Mouse (Mus musculus) myocyte (in vitro differentiated cells): ENCODE results near the gene Pitpna. TPM values are rescaled to one million over a fixed set of nuclear protein-coding genes. Genes with fewer than 3 reads are reported as not detected.

Experiments
- H3K27me3 ChIP-seq: one replicate; pipeline ENCODE4 v1.6.1; 2011; ENCODE audit not compliant: control insufficient read depth, insufficient read depth, insufficient read length
- H3K36me3 ChIP-seq: one replicate; pipeline ENCODE4 v1.6.1; 2011; ENCODE audit not compliant: control insufficient read depth, insufficient read depth
- H3K4me2 ChIP-seq: one replicate; pipeline ENCODE4 v1.6.1; 2011; ENCODE audit warnings: low read depth, control low read depth
- H3K4me3 ChIP-seq: one replicate; pipeline ENCODE4 v1.5.1; 2011; ENCODE audit warnings: mild to moderate bottlenecking, control low read depth, moderate library complexity
- H3K79me2 ChIP-seq: one replicate; pipeline ENCODE4 v1.6.1; 2011; ENCODE audit not compliant: control insufficient read depth, insufficient read depth
- H3ac ChIP-seq: one replicate; pipeline ENCODE4 v1.6.1; 2011; ENCODE audit not compliant: control insufficient read depth, insufficient read length
- CEBPB ChIP-seq: IDR thresholded peaks from 2 replicates; pipeline ENCODE4 v1.6.1; 2011; ENCODE audit warnings: mild to moderate bottlenecking, moderate library complexity; ENCODE audit not compliant: poor library complexity, insufficient read depth, severe bottlenecking
- E2F4 ChIP-seq: IDR thresholded peaks from one replicate; pipeline ENCODE4 v1.6.1; 2011; ENCODE audit warnings: mild to moderate bottlenecking, control low read depth, moderate library complexity; ENCODE audit not compliant: insufficient read depth
- MAX ChIP-seq: IDR thresholded peaks from one replicate; pipeline ENCODE4 v1.6.1; 2011; ENCODE audit warnings: low read depth, mild to moderate bottlenecking, control low read depth
- MYOD1 ChIP-seq, 3 experiments: IDR thresholded peaks; one replicate each; pipeline ENCODE4 v1.6.1; 2011; ENCODE audit warnings: control low read depth in 2 of 3, low read depth in 2 of 3, mild to moderate bottlenecking in 2 of 3, moderate library complexity in 1 of 3; ENCODE audit not compliant: insufficient read length in 2 of 3, control insufficient read depth in 1 of 3
- MYOG ChIP-seq, 3 experiments: IDR thresholded peaks; one replicate each; pipeline ENCODE4 v1.6.1; 2011; ENCODE audit warnings: control low read depth in 2 of 3, low read depth in 2 of 3, mild to moderate bottlenecking in 2 of 3; ENCODE audit not compliant: insufficient read length in 2 of 3, control insufficient read depth in 1 of 3, insufficient read depth in 1 of 3
- POLR2A ChIP-seq: IDR thresholded peaks from one replicate; pipeline ENCODE4 v1.6.1; 2011; ENCODE audit warnings: low read depth, mild to moderate bottlenecking, control low read depth, moderate library complexity; ENCODE audit not compliant: insufficient read length
- POLR2AphosphoS2 ChIP-seq: IDR thresholded peaks from one replicate; pipeline ENCODE4 v1.6.1; 2011; ENCODE audit warnings: low read depth, control low read depth; ENCODE audit not compliant: insufficient read length
- REST ChIP-seq: IDR thresholded peaks from one replicate; pipeline ENCODE4 v1.6.1; 2011; ENCODE audit warnings: mild to moderate bottlenecking, control low read depth, moderate library complexity; ENCODE audit not compliant: insufficient read depth, insufficient read length
- SRF ChIP-seq: IDR thresholded peaks from one replicate; pipeline ENCODE4 v1.6.1; 2011; ENCODE audit warnings: low read depth; ENCODE audit not compliant: control insufficient read depth, insufficient read length
- TCF12 ChIP-seq: IDR thresholded peaks from one replicate; pipeline ENCODE4 v1.6.1; 2011; ENCODE audit warnings: mild to moderate bottlenecking, control low read depth; ENCODE audit not compliant: poor library complexity, insufficient read depth, severe bottlenecking
- TCF3 ChIP-seq: IDR thresholded peaks from one replicate; pipeline ENCODE4 v1.6.1; 2011; ENCODE audit warnings: low read depth, control low read depth; ENCODE audit not compliant: insufficient read length
- USF1 ChIP-seq: IDR thresholded peaks from one replicate; pipeline ENCODE4 v1.6.1; 2011; ENCODE audit warnings: low read depth, mild to moderate bottlenecking, control low read depth, moderate library complexity
- polyA plus RNA-seq: library from polyadenylated mRNA; unstranded; fragments of >200 nt; fragmentation: generic; extraction: Trizol; gene quantifications from one replicate; pipeline ENCODE4 v1.2.1, GENCODE M21; 2012; ENCODE audit warnings: missing spikeins

The Pitpna gene
- polyA plus RNA-seq, 1 experiment = 125 TPM

DNA sequence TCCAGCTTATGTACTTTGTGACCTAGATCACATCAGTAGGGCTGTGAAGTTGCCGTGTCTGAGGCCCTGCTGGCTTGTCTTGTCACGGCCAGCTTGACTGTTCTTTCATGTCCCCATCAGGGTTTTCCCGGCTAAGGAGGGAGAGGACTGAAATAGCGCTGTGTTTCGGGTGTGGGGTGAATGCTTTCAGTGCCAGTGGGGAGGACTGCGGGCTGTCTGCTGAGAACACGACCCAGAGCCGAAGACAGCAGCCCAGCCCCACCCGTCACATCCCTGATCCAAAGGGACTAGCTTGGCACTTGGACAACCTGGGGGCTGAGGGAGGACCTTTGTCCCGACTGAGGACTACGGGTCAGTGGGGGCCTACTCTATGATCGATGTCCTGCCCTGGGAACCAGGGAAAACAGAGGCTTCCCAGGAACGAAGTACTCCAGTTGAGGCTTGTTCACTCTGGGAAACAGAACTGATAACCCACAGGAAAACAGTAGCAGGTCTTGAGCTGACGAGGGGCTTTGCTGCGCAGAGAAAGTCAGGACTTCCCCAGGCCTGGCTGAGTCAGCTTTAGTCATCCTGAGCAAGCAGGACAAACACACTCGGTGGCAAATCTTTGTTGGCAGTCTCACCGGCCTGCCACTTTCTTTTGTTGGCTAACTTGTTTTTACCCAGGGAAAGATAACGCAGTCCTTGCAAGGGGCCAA lies 23.9 kb upstream of the Pitpna start:
- Histone ChIP-seq H3K4me2 (peak overlapping the region; percentile 71), H3ac (no peak overlapping the region), H3K4me3 (no peak overlapping the region), H3K36me3 (no peaks in the 10 kb centered on the region), H3K79me2 (no peaks in the 10 kb centered on the region), H3K27me3 (no peaks in the 10 kb centered on the region)
- TF ChIP-seq TCF3 (no peak), E2F4 (no peak), MYOD1 (IDR thresholded peaks at IDR 0.05; ENCODE audit: control insufficient read depth in 1 of 3, insufficient read length in 2 of 3, low read depth in 2 of 3) (peak in 1 of 3 experiments; percentile 4)

- TF ChIP-seq TCF3 = no peak
- no peak for TF ChIP-seq CEBPB
- TF ChIP-seq POLR2AphosphoS2 = no peak
- no peak for TF ChIP-seq MYOD1 (IDR thresholded peaks at IDR 0.05; ENCODE audit: control insufficient read depth in 1 of 3, insufficient read length in 2 of 3, low read depth in 2 of 3)
- TF ChIP-seq TCF12 = no peak
- no peak for TF ChIP-seq POLR2A
- TF ChIP-seq REST = no peak
- no peak for TF ChIP-seq SRF
- TF ChIP-seq MYOG (IDR thresholded peaks at IDR 0.05; ENCODE audit: control insufficient read depth in 1 of 3, insufficient read depth in 1 of 3, insufficient read length in 2 of 3, low read depth in 2 of 3) = no peak
- H3K27me3 ChIP-seq = no peaks in the 10 kb centered on the region
- H3K36me3 ChIP-seq = no peaks in the 10 kb centered on the region
- no peak overlapping the region for H3K4me3 ChIP-seq
- no peak overlapping the region for H3ac ChIP-seq
- no peaks in the 10 kb centered on the region for H3K79me2 ChIP-seq
- no peak overlapping the region for H3K4me2 ChIP-seq
These were observed 22.0 kb upstream of the Pitpna start for GRCm38 (mm10) chr11:75565849-75566248.

DNA sequence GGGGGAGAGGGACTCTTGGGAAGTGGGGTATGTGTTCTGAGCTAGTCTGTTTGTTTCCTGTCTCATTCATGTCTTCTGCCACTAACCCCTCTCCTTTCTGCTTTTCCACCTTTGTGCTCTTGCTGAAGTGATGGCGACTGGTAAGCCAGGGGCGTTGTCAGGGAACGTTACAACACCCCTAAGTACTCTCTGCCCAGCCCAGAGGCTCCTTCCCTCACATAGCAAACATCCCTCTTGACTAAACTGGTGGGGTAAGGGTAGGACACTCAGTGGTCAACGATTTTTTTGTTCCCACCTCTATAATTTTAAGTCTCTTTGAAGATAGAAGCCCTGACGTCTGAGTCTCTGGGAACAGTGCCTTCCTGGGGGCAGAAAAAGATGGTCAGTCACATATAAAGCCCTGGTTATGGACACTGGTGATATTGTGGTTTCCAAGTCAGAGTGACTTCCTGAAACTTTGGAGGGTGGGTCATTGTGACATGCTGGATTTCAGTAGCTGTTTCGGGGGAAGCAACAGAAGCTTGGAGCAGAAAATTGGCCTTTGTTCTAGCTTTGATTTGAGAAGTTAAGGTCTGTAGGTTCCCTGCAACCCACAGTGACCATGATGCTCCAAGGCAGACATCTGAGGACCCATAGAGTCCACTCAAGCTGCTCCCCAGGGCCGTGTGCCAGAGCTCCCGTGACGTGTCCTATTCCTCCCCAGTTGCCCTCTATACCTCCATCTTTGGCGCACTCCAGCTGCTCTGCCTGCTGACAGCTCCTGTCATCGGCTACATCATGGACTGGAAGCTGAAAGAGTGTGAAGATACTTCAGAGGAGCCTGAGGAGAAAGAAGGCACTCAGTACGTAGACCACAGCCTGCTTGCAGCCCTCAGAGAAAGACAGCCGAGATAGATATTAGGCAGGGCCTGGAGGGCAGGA lies 21.4 kb upstream of the Pitpna start:
- Histone ChIP-seq H3K4me2 (no peak overlapping the region), H3ac (no peak overlapping the region)
- TF ChIP-seq MAX = no peak
- no peak for TF ChIP-seq CEBPB
- no peak for TF ChIP-seq POLR2AphosphoS2
- TF ChIP-seq POLR2A = no peak

DNA sequence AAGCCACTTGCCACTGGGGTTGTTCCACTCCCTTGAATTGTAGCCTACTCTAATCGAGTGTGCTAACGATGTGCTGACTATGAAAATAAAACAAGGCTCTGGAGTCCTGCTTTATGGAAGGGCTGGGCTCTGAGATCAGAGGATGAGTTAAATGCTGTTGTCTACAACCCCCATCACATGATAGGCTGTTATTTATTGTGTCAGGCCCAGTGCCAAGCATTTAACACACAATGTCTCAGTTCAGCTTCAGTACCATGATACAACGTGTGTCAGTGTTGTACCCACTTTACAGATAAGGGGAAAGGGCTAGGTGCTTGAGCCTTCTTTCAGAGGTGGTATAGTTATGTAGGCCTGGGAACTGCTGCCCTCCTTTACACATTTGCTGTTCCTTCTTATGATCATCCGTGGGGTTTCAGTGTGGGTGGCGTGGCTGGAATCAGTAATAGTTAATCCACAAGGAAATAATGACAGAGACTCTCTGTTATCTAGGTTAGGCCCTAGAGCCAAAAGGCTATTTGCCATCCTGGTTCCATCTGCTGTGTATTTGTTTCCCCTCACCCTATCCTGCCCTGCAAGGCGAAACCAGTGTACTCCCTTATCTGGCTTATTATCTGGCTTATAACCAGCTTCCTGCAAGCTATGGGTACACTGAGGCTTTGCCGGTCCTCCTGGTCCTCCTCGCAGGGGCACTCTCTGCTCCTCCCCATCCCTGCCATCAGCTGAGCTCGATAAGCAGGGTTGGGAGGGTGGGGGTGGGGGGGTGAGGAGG lies 20.4 kb upstream of the Pitpna start:
- Histone ChIP-seq H3K27me3 (no peaks in the 10 kb centered on the region), H3K79me2 (no peaks in the 10 kb centered on the region), H3K36me3 (no peaks in the 10 kb centered on the region), H3K4me3 (no peak overlapping the region), H3ac (no peak overlapping the region), H3K4me2 (no peak overlapping the region)
- TF ChIP-seq TCF3 = no peak
- TF ChIP-seq SRF = no peak
- TF ChIP-seq USF1 = peak; percentile 84
- no peak for TF ChIP-seq MYOG (IDR thresholded peaks at IDR 0.05; ENCODE audit: control insufficient read depth in 1 of 3, insufficient read depth in 1 of 3, insufficient read length in 2 of 3, low read depth in 2 of 3)
- TF ChIP-seq CEBPB = no peak
- TF ChIP-seq POLR2A = no peak
- TF ChIP-seq MAX = no peak
- TF ChIP-seq TCF12 = no peak
- no peak for TF ChIP-seq MYOD1 (IDR thresholded peaks at IDR 0.05; ENCODE audit: control insufficient read depth in 1 of 3, insufficient read length in 2 of 3, low read depth in 2 of 3)

More for the DNA sequence above, 21.4 kb upstream of the Pitpna start:
- no peak overlapping the region for H3K4me3 ChIP-seq
- no peaks in the 10 kb centered on the region for H3K79me2 ChIP-seq
- H3K36me3 ChIP-seq = no peaks in the 10 kb centered on the region
- no peaks in the 10 kb centered on the region for H3K27me3 ChIP-seq

DNA sequence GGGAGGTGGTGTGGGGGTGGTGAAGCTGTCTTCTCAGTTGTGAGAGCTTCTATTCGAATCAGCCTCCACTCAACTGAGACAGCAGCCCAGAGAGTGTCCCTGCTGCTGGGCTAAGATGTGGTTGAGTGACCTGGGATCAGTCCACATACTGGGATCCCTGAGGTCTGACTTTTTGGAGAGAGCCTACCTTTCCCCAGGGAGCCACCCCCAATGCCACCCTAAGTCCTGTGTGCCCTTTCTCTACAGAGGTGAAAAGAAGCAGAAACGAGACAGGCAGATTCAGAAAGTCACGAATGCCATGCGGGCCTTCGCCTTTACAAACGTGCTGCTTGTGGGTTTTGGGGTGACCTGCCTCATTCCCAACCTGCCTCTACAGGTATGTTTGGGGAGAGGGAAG lies 19.8 kb upstream of the Pitpna start:
- no peaks in the 10 kb centered on the region for H3K79me2 ChIP-seq
- no peaks in the 10 kb centered on the region for H3K36me3 ChIP-seq
- no peak overlapping the region for H3K4me2 ChIP-seq
- TF ChIP-seq SRF (no peak), MAX (no peak), MYOD1 (IDR thresholded peaks at IDR 0.05; ENCODE audit: control insufficient read depth in 1 of 3, insufficient read length in 2 of 3, low read depth in 2 of 3) (no peak), USF1 (no peak), TCF3 (no peak), REST (no peak), E2F4 (no peak), CEBPB (no peak), MYOG (IDR thresholded peaks at IDR 0.05; ENCODE audit: control insufficient read depth in 1 of 3, insufficient read depth in 1 of 3, insufficient read length in 2 of 3, low read depth in 2 of 3) (no peak), TCF12 (no peak), POLR2AphosphoS2 (no peak)
- H3K4me3 ChIP-seq = no peak overlapping the region
- H3ac ChIP-seq = no peak overlapping the region
- H3K27me3 ChIP-seq = no peaks in the 10 kb centered on the region
